Mouse (Mus musculus) heart, postnatal 4 days (tissue): ENCODE results near the gene Ptprd. TPM values are rescaled to one million over a fixed set of nuclear protein-coding genes. Genes with fewer than 3 reads are reported as not detected.

Source experiments
- DNase-seq: peaks from one replicate; pipeline ENCODE4 v3.0.0; 2021
- total RNA-seq, 2 experiments: library from RNA; stranded (reverse); gene quantifications; 2 replicates each; pipeline ENCODE4 v1.2.3; 2021

Gene Ptprd
- total RNA-seq, 2 experiments from 2014 or later, result 42.8 to 45.5 TPM

GRCm38 (mm10) chr4:76865585-76865984, 1346.2 kb downstream of the Ptprd start:
- DNase-seq, result no peak

GRCm38 (mm10) chr4:76846265-76846664, 1365.5 kb downstream of the Ptprd start:
- no peak for DNase-seq

GRCm38 (mm10) chr4:76839016-76839415, 1372.7 kb downstream of the Ptprd start:
- DNase-seq, result no peak

- DNase-seq, result no peak
These were observed 1399.6 kb downstream of the Ptprd start for GRCm38 (mm10) chr4:76812138-76812537.

- DNase-seq, result no peak
These were observed 1409.1 kb downstream of the Ptprd start for GRCm38 (mm10) chr4:76802708-76803107.

GRCm38 (mm10) chr4:76798010-76799007, 1413.5 kb downstream of the Ptprd start:
- no peak for DNase-seq

GRCm38 (mm10) chr4:76785389-76785788, 1426.4 kb downstream of the Ptprd start:
- no peak for DNase-seq

GRCm38 (mm10) chr4:76779558-76780124, 1432.1 kb downstream of the Ptprd start:
- no peak for DNase-seq

GRCm38 (mm10) chr4:76766918-76767317, 1444.8 kb downstream of the Ptprd start:
- no peak for DNase-seq

GRCm38 (mm10) chr4:76766429-76766828, 1445.3 kb downstream of the Ptprd start:
- DNase-seq, result no peak

- DNase-seq, result no peak
These were observed 1461.1 kb downstream of the Ptprd start for GRCm38 (mm10) chr4:76750709-76751108.

- DNase-seq, result no peak
These were observed 1475.9 kb downstream of the Ptprd start for GRCm38 (mm10) chr4:76735831-76736230.

- no peak for DNase-seq
These were observed 1536.0 kb downstream of the Ptprd start for GRCm38 (mm10) chr4:76675726-76676125.

- DNase-seq, result no peak
These were observed 1538.5 kb downstream of the Ptprd start for GRCm38 (mm10) chr4:76673224-76673623.

GRCm38 (mm10) chr4:76672653-76673052, 1539.1 kb downstream of the Ptprd start:
- DNase-seq, result no peak

GRCm38 (mm10) chr4:76661725-76662124, 1550.0 kb downstream of the Ptprd start:
- no peak for DNase-seq

- no peak for DNase-seq
These were observed 1551.6 kb downstream of the Ptprd start for GRCm38 (mm10) chr4:76660146-76660545.

- no peak for DNase-seq
These were observed 1555.0 kb downstream of the Ptprd start for GRCm38 (mm10) chr4:76656734-76657133.

- DNase-seq, result no peak
These were observed 1558.8 kb downstream of the Ptprd start for GRCm38 (mm10) chr4:76652971-76653370.

GRCm38 (mm10) chr4:76621740-76622139, 1590.0 kb downstream of the Ptprd start:
- no peak for DNase-seq

- DNase-seq, result no peak
These were observed 1595.1 kb downstream of the Ptprd start for GRCm38 (mm10) chr4:76616614-76617013.

- no peak for DNase-seq
These were observed 1603.5 kb downstream of the Ptprd start for GRCm38 (mm10) chr4:76608246-76608645.

- no peak for DNase-seq
These were observed 1605.0 kb downstream of the Ptprd start for GRCm38 (mm10) chr4:76606808-76607207.

GRCm38 (mm10) chr4:76590722-76591121, 1621.0 kb downstream of the Ptprd start:
- no peak for DNase-seq
